Mouse (Mus musculus) granulocyte monocyte progenitor cell, adult 5-6 weeks (primary cell): Measurements from ENCODE around the gene Nsmce1. TPM values are rescaled to one million over a fixed set of nuclear protein-coding genes. Genes with fewer than 3 reads are reported as not detected.
"Not testable (repeated sequence)": the region's sequence is repeated elsewhere in the genome, so short reads cannot be mapped to it uniquely, and the experiment has no call there.

ENCODE experiments used
- ATAC-seq: replicated peaks from 2 replicates; pipeline ENCODE4 v1.8.0; 2016; ENCODE audit warnings: mild to moderate bottlenecking, moderate TSS enrichment, inconsistent platforms; ENCODE audit not compliant: poor library complexity, severe bottlenecking
- total RNA-seq, 2 experiments: library from RNA; stranded (forward) in 1 of 2; stranded (reverse) in 1 of 2; fragments of 200-712, 200-1000 nt in 1 of 2; fragments of >200 nt in 1 of 2; fragmentation: Nextera tagmentation in 1 of 2; gene quantifications; 2 replicates each; pipeline ENCODE4 v1.2.3; 2014 to 2017

Nsmce1 gene
- total RNA-seq, 2 experiments from 2014 or later, result 65.5 to 77.7 TPM

DNA sequence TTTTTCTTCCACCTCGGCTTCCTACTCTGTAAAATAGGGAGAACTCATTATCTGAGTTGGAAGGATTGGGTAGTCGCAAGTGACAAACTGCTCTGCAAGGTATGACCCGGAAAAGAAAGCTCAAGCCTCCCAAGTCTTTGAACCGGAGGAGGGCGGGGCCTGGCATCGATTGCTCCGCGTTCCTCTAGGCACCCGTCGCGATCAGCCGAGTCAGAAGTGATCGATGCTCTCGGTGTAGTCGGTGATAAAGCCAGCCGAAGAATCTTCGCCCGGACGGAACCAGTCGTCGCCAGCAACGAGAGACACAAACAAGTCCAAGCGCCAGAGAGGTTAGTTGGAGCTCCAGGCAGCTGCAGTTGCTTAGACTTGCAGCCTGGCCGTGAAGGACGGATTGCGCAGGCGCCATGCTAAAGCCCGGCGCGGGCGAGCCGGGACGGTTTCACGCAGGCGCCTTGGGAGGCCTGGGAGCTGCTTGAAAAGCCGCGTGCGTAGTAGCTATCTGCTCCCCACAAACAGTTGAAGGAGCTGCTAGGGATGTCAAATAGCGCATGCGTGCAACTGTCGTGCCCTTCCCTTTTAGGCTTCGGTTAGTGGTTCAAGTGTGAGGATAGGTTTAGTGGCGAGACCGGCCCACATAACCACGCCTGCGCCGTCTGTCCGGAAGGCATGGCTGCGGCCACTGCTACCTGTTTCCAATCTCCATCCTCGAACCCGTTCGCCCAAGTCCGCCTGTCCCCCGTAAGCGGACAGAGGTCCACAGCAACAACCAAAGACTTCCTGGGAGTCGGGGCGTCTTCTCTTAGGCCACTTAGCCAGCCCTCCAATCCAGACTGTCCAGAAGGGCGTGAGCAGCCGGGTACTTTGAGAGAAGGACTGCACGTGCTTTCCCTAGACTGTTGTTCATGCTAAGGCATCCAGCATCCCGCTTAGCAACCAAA lies 46.7 kb downstream of the Nsmce1 start, which contains the start of gene Kdm8:
Kdm8 (plus strand) TSS at position 213 of the 938 bp plus-strand sequence.
- peak; percentile 91 for ATAC-seq

DNA sequence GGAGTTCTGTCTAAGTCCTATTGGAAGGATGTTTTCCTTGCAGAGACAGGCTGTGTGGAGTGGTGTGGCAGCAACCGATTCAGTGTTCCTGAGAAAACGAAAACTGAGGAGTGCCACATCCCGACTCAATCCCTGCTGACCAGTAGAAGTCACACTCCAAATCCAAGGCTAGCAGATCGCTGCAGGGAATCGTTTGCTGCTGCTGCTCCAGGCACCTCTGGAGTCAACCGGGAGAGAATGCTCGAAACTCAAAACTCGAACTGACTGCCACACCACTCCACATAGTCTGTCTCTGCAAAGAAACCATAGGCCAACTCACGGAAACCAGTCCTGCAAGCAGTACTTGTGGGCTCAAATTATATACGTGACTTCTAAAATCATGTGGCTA lies 47.3 kb downstream of the Nsmce1 start:
- peak; percentile 5 for ATAC-seq

GRCm38 (mm10) chr7:125442323-125442722 lies 49.1 kb downstream of the Nsmce1 start:
- ATAC-seq, result no peak

DNA sequence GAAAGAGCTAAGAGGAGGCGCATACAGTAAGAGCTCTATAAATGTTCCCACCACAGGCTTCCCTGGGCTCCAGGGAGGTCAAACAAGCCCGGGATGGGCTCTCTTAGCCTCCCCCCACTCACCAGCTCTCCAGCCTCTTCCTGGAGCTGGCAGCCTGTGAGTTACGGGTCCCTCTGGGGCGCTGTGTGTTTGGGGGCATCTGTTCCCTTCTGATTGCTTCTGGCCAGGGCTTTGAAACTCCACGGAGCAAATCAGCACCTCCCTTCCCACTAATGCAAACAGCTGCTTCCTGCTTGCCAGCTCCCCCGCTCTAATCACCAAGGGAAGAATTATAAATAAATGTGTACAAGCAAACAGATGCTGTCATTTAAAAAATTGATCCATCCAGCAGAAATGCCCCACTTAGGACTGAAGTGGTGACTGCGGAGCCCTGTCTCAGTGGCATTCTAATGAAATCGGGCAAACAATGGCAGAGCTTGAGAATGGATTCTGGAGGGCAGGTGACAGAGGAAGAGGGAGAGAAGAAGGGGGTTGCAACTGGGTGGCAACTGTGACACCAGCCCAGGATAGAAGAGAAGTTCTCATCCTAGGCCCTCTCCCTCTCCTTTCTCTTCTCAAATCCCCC lies 56.6 kb downstream of the Nsmce1 start:
- ATAC-seq, result no peak

- no peak for ATAC-seq
These were observed 57.5 kb downstream of the Nsmce1 start for GRCm38 (mm10) chr7:125433874-125434273.

GRCm38 (mm10) chr7:125430170-125430842 lies 61.1 kb downstream of the Nsmce1 start:
- ATAC-seq, result no peak

DNA sequence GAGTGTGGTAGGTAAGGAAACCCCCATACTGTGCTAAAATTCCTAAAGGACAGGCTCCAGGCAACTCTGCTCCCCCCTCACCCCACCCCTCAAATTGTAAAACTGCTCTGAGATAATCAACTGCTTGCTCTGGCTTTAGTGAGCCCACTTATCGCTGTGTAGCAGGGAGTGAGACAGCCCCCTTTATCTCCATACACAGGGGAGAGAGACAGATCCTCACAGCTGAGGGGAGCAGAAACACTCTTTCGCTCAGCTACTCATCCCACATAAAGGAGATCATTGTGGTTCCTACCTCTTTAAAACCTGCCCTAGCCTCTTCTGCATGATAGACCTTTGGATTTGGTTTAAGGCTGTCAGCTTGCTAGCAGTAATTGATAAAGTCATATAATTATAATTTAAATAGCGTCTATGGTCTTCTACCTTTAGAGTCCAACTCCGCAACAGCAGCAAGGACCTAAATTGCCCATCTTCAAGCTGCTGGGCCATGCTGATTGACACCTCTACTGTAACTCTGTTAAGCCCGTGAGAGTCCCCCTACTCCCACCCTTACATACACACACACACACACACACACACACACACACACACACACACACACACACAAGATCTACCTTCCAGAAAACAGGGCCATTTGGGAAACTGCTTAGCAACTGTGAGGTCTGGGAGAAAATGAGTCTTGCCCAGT lies 62.4 kb downstream of the Nsmce1 start:
- not testable (repeated sequence) for ATAC-seq

GRCm38 (mm10) chr7:125428381-125428780 lies 63.0 kb downstream of the Nsmce1 start:
- no peak for ATAC-seq

GRCm38 (mm10) chr7:125427492-125428090 lies 63.8 kb downstream of the Nsmce1 start:
- ATAC-seq, result no peak

DNA sequence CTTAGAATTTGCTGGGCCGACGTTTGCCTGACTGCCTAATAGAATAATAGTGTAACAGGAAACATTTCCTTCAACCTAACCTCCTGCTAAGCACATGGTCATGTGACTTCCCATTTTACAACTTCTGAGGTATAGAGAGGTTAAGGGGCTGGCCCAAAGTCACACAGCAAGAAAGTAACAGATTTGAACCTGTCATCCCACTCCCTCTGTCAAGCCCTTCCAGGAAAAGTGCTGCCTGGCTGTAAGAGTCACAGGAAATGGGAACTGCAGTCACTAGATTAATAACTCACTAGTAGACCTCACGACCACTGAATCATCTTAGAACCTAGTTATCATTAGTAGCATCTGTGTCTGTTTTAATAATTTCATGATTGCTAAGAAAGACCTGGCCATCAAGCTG lies 68.3 kb downstream of the Nsmce1 start:
- no peak for ATAC-seq

GRCm38 (mm10) chr7:125421911-125422310 lies 69.5 kb downstream of the Nsmce1 start:
- ATAC-seq, result no peak

DNA sequence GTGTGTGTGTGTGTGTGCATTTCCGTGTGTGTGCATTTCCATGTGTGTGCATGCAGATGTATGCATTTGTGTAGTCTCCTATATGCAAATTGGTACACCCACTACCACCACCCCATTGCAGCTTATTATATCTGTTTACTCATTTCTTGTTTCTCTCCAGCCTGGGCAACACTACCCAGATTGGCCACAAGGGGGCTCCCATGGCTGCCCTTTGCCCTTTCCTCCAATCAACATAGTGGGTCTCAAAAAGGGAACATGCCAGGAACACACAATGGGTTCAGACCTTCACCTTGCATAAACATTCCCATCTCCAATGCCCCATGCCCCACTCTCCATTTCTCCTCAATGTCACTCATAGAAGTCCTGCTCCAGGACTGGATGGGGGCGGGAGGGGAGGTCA lies 71.2 kb downstream of the Nsmce1 start:
- ATAC-seq, result peak; percentile 87

DNA sequence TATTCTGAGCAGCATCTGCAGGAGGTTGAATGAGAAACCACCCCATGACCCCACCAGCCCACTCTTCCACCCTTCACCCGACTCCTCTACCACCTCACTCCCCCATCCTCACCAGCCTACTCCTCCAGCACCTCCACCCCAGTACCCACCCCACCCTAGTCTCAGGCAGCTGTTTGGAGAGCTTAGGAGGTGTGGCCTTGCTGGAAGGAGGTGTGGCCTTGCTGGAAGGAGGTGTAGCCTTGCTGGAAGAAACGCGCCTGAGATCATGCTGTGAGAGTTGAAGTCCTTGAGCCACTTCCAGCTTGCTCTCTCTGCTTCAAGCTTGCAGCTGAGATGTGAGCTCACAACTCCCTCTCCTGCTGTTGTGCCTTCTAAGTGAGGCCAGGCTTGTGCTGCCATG lies 73.0 kb downstream of the Nsmce1 start:
- ATAC-seq, result no peak

Other genes with a start within 250 kb of the Nsmce1 start
- gene Kdm8, start 46.9 kb downstream of the Nsmce1 start, total RNA-seq (2014; fragmentation: Nextera tagmentation), result 2.3 and 11.5 TPM in 2 replicates
- gene Kdm8, start 46.9 kb downstream of the Nsmce1 start, total RNA-seq (2017), result 5.5 and 7.2 TPM in 2 replicates
- 13.4 and 13.6 TPM in 2 replicates for gene Il4ra, start 60.5 kb upstream of the Nsmce1 start, total RNA-seq (2014; fragmentation: Nextera tagmentation)
- 17.2 and 22.6 TPM in 2 replicates for gene Il4ra, start 60.5 kb upstream of the Nsmce1 start, total RNA-seq (2017)
- 1.8 and 8.8 TPM in 2 replicates for gene Il21r, start 111.8 kb upstream of the Nsmce1 start, total RNA-seq (2014; fragmentation: Nextera tagmentation)
- 7.5 and 8.2 TPM in 2 replicates for gene Il21r, start 111.8 kb upstream of the Nsmce1 start, total RNA-seq (2017)
- gene Gtf3c1, start 216.2 kb upstream of the Nsmce1 start, total RNA-seq (2014; fragmentation: Nextera tagmentation), result 33.4 and 34.6 TPM in 2 replicates
- 35.2 and 47.4 TPM in 2 replicates for gene Gtf3c1, start 216.2 kb upstream of the Nsmce1 start, total RNA-seq (2017)
- gene D430042O09Rik, start 216.3 kb upstream of the Nsmce1 start, total RNA-seq (2014; fragmentation: Nextera tagmentation), result 11.9 and 21.9 TPM in 2 replicates
- 6.3 and 9.8 TPM in 2 replicates for gene D430042O09Rik, start 216.3 kb upstream of the Nsmce1 start, total RNA-seq (2017)